Mouse (Mus musculus) liver, embryonic 15.5 days (tissue): ENCODE data around the gene Ankrd12. TPM values are rescaled to one million over a fixed set of nuclear protein-coding genes. Genes with fewer than 3 reads are reported as not detected.
A peak's percentile ranks its signal among the peaks of the same experiment; 100 is the strongest.

Source experiments
- ATAC-seq: fragments of 200-750 bp; cut with Nextera tagmentation; 2 replicates; pipeline ENCODE4 v1.8.0; 2017; ENCODE audit warnings: moderate number of reproducible peaks, mild to moderate bottlenecking, moderate library complexity; ENCODE audit not compliant: insufficient read depth
- H3K27ac ChIP-seq: fragments of 300-500 bp; sonication (generic); replicated peaks from 2 replicates; pipeline ENCODE4 v1.5.1; 2015; ENCODE audit warnings: mild to moderate bottlenecking, inconsistent platforms
- H3K27me3 ChIP-seq: fragments of 300-500 bp; sonication (generic); 2 replicates; pipeline ENCODE4 v1.6.1; 2015; ENCODE audit warnings: mild to moderate bottlenecking, inconsistent platforms
- H3K36me3 ChIP-seq: fragments of 300-500 bp; sonication (generic); replicated peaks from 2 replicates; pipeline ENCODE4 v1.6.1; 2015; ENCODE audit warnings: moderate library complexity, mild to moderate bottlenecking, inconsistent platforms
- H3K4me1 ChIP-seq: fragments of 300-500 bp; sonication (generic); replicated peaks from 2 replicates; pipeline ENCODE4 v1.6.1; 2015; ENCODE audit warnings: inconsistent platforms
- H3K4me2 ChIP-seq: fragments of 300-500 bp; sonication (generic); 2 replicates; pipeline ENCODE4 v1.6.1; 2015; ENCODE audit warnings: moderate library complexity, mild to moderate bottlenecking, inconsistent platforms
- H3K4me3 ChIP-seq: fragments of 300-500 bp; sonication (generic); replicated peaks from 2 replicates; pipeline ENCODE4 v1.5.1; 2015; ENCODE audit warnings: mild to moderate bottlenecking, inconsistent platforms
- H3K9ac ChIP-seq: fragments of 300-500 bp; sonication (generic); 2 replicates; pipeline ENCODE4 v1.6.1; 2015; ENCODE audit warnings: moderate library complexity, mild to moderate bottlenecking, inconsistent platforms
- H3K9me3 ChIP-seq: fragments of 300-500 bp; sonication (generic); replicated peaks from 2 replicates; pipeline ENCODE4 v1.6.1; 2016; ENCODE audit warnings: inconsistent platforms
- WGBS: fragments of 180-500 bp; shearing (Covaris S2); methylation state at CpG from one replicate; pipeline ENCODE4 v1.1.7; 2015; ENCODE audit warnings: mixed read lengths; ENCODE audit not compliant: insufficient replicate concordance; 5-methylcytosine and 5-hydroxymethylcytosine counted together
- polyA plus RNA-seq: library from polyadenylated mRNA; unstranded; fragments of >200 nt; fragmentation: Nextera tagmentation; extraction: Ambion mirVana; gene quantifications from 2 replicates; pipeline ENCODE4 v1.2.1, GENCODE M21; 2015

Gene Ankrd12
- polyA plus RNA-seq, 1 experiment from 2014 or later, result 6.8 TPM

DNA sequence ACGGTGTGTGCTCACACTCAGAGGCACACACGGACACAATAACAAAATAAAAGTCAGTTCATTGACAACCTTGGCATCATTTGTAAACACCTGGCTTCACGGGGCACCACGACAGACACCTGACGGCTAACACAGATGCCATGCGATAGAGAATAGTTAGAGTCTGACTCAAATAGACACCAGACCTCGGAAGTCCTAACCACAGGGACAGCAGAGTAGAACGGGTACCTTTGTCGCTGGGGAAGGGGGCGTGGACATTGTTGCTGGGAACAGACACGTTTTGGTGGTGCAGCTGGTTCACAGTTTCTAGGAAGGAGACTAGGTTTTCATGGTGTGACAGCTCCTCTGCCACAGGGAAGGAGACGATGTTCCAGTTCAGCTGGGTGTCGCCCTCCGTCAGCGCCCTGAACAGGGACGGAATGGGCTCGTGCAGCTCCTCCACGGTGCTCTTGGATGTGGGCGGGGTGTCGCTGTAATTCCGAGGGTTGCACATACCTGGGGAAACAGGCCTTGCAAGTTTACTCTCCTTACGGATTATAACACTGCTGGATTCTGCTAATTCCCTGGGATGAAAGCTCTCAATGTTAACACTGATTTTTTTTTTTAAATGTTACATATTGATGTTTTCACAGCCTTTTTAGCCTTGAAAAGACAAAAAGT lies 147.4 kb downstream of the Ankrd12 start:
- peaks cover 24% of the 10 kb centered on the region for H3K36me3 ChIP-seq
- H3K4me1 ChIP-seq, result peaks cover 9% of the 10 kb centered on the region
- no peak overlapping the region for H3K9ac ChIP-seq
- H3K9me3 ChIP-seq, result no peaks in the 10 kb centered on the region
- no peaks in the 10 kb centered on the region for H3K27me3 ChIP-seq
- no peak overlapping the region for H3K27ac ChIP-seq
- H3K4me2 ChIP-seq, result no peak overlapping the region
- 75% methylated on average over 22 of the region's 22 CpGs for WGBS
- H3K4me3 ChIP-seq, result no peak overlapping the region
- no peak for ATAC-seq

DNA sequence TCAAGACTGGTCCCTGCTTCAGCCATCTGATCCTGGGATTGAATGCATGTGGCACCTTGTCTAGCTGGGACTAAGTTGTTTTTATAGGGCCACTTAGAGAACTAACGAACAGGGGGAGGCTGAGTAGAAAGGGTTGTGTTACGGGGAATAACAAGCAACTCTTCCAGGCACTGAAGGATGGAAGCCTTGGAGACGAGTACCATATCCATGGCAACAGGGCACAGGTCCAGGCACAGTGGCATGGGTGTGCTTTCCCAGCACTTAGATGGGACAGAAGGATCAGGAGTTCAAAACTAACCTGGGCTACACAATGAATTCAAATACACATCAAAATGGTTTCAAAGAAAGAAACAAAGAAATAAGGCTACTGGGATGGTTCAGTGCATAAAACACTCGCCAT lies 149.8 kb downstream of the Ankrd12 start:
- H3K9ac ChIP-seq, result no peak overlapping the region
- H3K4me3 ChIP-seq, result no peak overlapping the region
- no peak overlapping the region for H3K4me2 ChIP-seq
- H3K36me3 ChIP-seq, result peaks cover 29% of the 10 kb centered on the region
- H3K27ac ChIP-seq, result no peak overlapping the region
- no peak for ATAC-seq
- WGBS, result 73% methylated on average over 4 of the region's 4 CpGs
- H3K27me3 ChIP-seq, result no peaks in the 10 kb centered on the region
- H3K9me3 ChIP-seq, result no peaks in the 10 kb centered on the region
- H3K4me1 ChIP-seq, result peaks cover 9% of the 10 kb centered on the region

DNA sequence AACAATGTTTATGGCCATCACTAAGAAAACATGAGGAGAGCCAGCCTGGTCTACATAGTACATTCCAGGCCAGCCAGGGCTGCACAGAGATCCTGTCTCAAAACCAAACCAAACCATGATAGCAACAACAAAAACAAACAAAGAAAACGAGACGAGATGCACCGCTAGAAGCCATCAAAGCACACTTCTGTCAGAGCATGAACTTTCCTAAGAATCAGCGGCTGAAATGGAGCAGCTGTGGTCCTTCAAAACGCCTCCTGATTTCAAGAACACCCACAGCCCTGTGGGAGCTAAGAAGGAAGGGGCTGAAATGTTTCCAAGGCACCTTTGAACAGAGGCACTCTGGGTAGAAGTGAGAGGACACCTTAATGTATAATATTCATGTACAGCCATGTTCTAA lies 152.7 kb downstream of the Ankrd12 start:
- Histone ChIP-seq H3K36me3 (peaks cover 30% of the 10 kb centered on the region), H3K27me3 (no peaks in the 10 kb centered on the region), H3K9me3 (no peaks in the 10 kb centered on the region), H3K27ac (no peak overlapping the region), H3K4me3 (no peak overlapping the region), H3K4me2 (no peak overlapping the region), H3K9ac (no peak overlapping the region), H3K4me1 (peaks cover 6% of the 10 kb centered on the region)
- WGBS, result 71% methylated on average over 5 of the region's 5 CpGs
- ATAC-seq, result no peak

- Histone ChIP-seq H3K9ac (no peak overlapping the region), H3K4me3 (no peak overlapping the region), H3K4me2 (no peak overlapping the region), H3K36me3 (peaks cover 29% of the 10 kb centered on the region), H3K27ac (no peak overlapping the region), H3K27me3 (no peaks in the 10 kb centered on the region), H3K9me3 (no peaks in the 10 kb centered on the region), H3K4me1 (peaks cover 12% of the 10 kb centered on the region)
- ATAC-seq, result no peak
- 77% methylated on average over 6 of the region's 6 CpGs for WGBS
Observed at GRCm38 (mm10) chr17:65921975-65922374, 154.9 kb downstream of the Ankrd12 start.

DNA sequence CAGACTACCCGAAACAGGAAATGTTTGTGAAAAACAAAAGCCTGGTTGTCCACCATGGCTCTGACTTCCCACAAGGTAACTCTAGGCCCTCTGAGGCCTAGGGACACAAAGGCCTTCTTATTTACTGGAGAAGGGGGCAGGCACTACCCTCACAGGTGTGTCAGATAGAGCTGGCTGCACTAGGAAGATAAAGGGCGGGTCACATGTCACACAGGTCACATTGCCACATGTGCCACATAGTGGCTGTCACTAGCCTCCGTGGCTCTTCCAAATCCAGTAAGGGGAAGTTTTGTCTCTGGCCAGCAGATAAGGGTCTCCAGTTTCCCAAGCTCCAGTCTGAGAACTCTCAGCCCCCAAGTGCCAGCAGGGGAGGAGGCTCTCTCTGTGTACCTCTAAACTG lies 157.7 kb downstream of the Ankrd12 start:
- H3K4me3 ChIP-seq, result no peak overlapping the region
- peaks cover 12% of the 10 kb centered on the region for H3K4me1 ChIP-seq
- H3K4me2 ChIP-seq, result 0 out of 2 replicates have a peak overlapping the region, but pooled peaks have one; percentile 5
- H3K9ac ChIP-seq, result no peak overlapping the region
- ATAC-seq, result peak; percentile 76
- peaks cover 19% of the 10 kb centered on the region for H3K36me3 ChIP-seq
- H3K27me3 ChIP-seq, result no peaks in the 10 kb centered on the region
- H3K27ac ChIP-seq, result no peak overlapping the region
- 18% methylated on average over 3 of the region's 3 CpGs for WGBS
- no peaks in the 10 kb centered on the region for H3K9me3 ChIP-seq

DNA sequence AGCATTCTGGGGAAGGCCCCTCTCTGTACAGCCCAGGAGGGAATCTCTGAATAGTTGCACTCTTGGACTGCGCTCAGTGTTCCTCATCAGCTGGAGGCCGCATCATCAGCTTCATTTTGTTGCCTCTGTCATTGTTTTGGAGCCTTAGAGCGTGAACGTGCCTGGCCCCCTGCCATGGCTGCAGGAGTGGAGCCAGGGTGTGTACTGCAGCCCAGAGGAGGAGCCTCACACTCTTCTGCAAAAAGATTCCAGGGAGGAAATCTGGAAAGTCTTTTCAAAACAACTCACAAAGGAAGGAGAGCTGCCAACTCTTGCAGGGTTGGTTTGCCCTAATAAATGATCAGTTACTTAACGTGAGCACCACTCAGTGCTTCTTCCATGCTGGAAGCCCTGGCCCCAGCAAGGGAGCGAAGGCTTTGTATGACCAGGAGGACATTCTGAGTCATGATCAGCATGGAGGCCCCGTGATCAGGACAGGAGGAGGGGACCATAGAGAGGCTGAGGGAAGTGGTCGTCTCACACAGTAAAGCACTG lies 160.7 kb downstream of the Ankrd12 start:
- no peak for ATAC-seq
- Histone ChIP-seq H3K27me3 (no peaks in the 10 kb centered on the region), H3K9ac (no peak overlapping the region), H3K4me2 (no peak overlapping the region), H3K4me1 (peaks cover 12% of the 10 kb centered on the region), H3K27ac (no peak overlapping the region), H3K9me3 (no peaks in the 10 kb centered on the region), H3K36me3 (no peaks in the 10 kb centered on the region), H3K4me3 (no peak overlapping the region)
- WGBS, result 63% methylated on average over 8 of the region's 8 CpGs

Other genes starting within 250 kb of the Ankrd12 start
- 38.8 and 42.1 TPM in 2 replicates for gene Ralbp1, start 191.3 kb downstream of the Ankrd12 start, polyA plus RNA-seq
- gene Twsg1, start 125.9 kb downstream of the Ankrd12 start, polyA plus RNA-seq, result 16.1 and 17.0 TPM in 2 replicates
- gene Ndufv2, start 24.5 kb upstream of the Ankrd12 start, polyA plus RNA-seq, result 180 and 198 TPM in 2 replicates
- 15.2 and 17.1 TPM in 2 replicates for gene Washc1, start 34.5 kb upstream of the Ankrd12 start, polyA plus RNA-seq
- 6.4 and 6.5 TPM in 2 replicates for gene Ddx11, start 46.4 kb upstream of the Ankrd12 start, polyA plus RNA-seq